ENCODE assay signal across 22 mouse cellular contexts in the genomic region with DNA sequence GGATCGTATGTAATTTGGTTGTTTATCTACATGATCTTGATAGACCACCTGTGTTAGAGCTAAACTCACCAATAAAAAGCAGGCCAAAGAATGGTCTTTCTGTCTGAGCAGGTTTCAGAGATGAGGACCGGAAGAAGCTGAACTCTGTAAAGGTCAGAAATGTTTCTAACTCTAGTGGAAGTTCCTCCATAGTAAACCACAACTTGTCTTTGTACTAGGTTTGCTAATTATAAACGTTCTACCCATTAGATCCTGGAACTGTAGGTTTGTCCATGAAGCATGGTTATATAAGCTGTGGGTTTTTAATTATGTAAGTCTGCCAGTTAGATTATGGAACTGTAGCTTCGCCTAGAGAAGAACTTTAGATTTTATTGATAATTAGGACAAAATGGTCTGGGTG. TPM values are rescaled to one million over a fixed set of nuclear protein-coding genes. Genes with fewer than 3 reads are reported as not detected.
DNase-seq lines count a peak whose midpoint lies in the region; ATAC-seq and TF ChIP-seq lines count a peak whose summit lies in the region.
"Had no signal": no experiment of that assay in that cellular context is flagged by ENCODE, and none has a peak within 500 bp of the region (broad histone marks: within the 10 kb centered on the region; RNA-seq: fewer than 3 reads in every experiment).

No protein-coding gene starts in this region.

- no peak for TF ChIP-seq CTCF in lung, postnatal 0 days (IDR thresholded peaks at IDR 0.05)

- H3K9me3 ChIP-seq in lung, postnatal 0 days (ENCODE audit: low read length): no peaks in the 10 kb centered on the region
- no peaks in the 10 kb centered on the region for H3K9me3 ChIP-seq in kidney, embryonic 14.5 days (ENCODE audit: control insufficient read depth, low read length)
- H3K9me3 ChIP-seq: embryonic facial prominence, embryonic 15.5 days; hindbrain, embryonic 12.5 days; limb, embryonic 12.5 days; lung, embryonic 15.5 days; neural tube, embryonic 12.5 days had no signal

- intact Hi-C loops in heart, postnatal 36 days (cut with DNase I): no loop called here

- H3K4me3 ChIP-seq in lung, postnatal 0 days (ENCODE audit: low read depth, low read length): no peak overlapping the region
- no peak overlapping the region for H3K4me3 ChIP-seq in kidney, embryonic 14.5 days (ENCODE audit: low read length)
- H3K4me3 ChIP-seq: embryonic facial prominence, embryonic 15.5 days; gastrocnemius, adult 2 months; hindbrain, embryonic 12.5 days; limb, embryonic 12.5 days; lung, embryonic 15.5 days; neural tube, embryonic 12.5 days had no signal

- H3K9ac ChIP-seq in lung, postnatal 0 days (replicated peaks; ENCODE audit: low read depth): no peak overlapping the region
- no peak overlapping the region for H3K9ac ChIP-seq in kidney, embryonic 14.5 days (ENCODE audit: low read depth, low read length)
- H3K9ac ChIP-seq: embryonic facial prominence, embryonic 15.5 days; hindbrain, embryonic 12.5 days; limb, embryonic 12.5 days; lung, embryonic 15.5 days; neural tube, embryonic 12.5 days had no signal

- no peak for ATAC-seq in lung, postnatal 0 days
- ATAC-seq in common myeloid progenitor, adult 5-6 weeks (replicated peaks; ENCODE audit: low read depth, poor library complexity, severe bottlenecking): peak; percentile 17
- ATAC-seq in megakaryocyte, adult 5-6 weeks (ENCODE audit: poor library complexity, severe bottlenecking): peak; percentile 26
- ATAC-seq in kidney, embryonic 14.5 days (ENCODE audit: low FRiP score, low TSS enrichment): no peak
- ATAC-seq: forebrain, embryonic 14.5 days had no signal

- 66% methylated on average over 4 of the region's 4 CpGs for WGBS in lung, postnatal 0 days
- WGBS in kidney, embryonic 14.5 days: 55% methylated on average over 4 of the region's 4 CpGs

- no peaks in the 10 kb centered on the region for H3K27me3 ChIP-seq in lung, postnatal 0 days (replicated peaks; ENCODE audit: insufficient read depth, low read length)
- no peaks in the 10 kb centered on the region for H3K27me3 ChIP-seq in kidney, embryonic 14.5 days (ENCODE audit: control insufficient read depth, insufficient read depth, low read length)
- H3K27me3 ChIP-seq: embryonic facial prominence, embryonic 15.5 days; hindbrain, embryonic 12.5 days; limb, embryonic 12.5 days; lung, embryonic 15.5 days; neural tube, embryonic 12.5 days had no signal

- H3K4me1 ChIP-seq in lung, postnatal 0 days (ENCODE audit: insufficient read depth, low read depth, low read length): no peaks in the 10 kb centered on the region
- H3K4me1 ChIP-seq in kidney, embryonic 14.5 days (ENCODE audit: control insufficient read depth, insufficient read depth, low read length): no peaks in the 10 kb centered on the region
- H3K4me1 ChIP-seq: hindbrain, embryonic 12.5 days; limb, embryonic 12.5 days; neural tube, embryonic 12.5 days had no signal

- no peaks in the 10 kb centered on the region for H3K36me3 ChIP-seq in lung, postnatal 0 days (ENCODE audit: insufficient read depth, low read length)
- no peaks in the 10 kb centered on the region for H3K36me3 ChIP-seq in kidney, embryonic 14.5 days (ENCODE audit: control insufficient read depth, insufficient read depth, low read length)
- H3K36me3 ChIP-seq: embryonic facial prominence, embryonic 15.5 days; hindbrain, embryonic 12.5 days; limb, embryonic 12.5 days; lung, embryonic 15.5 days; neural tube, embryonic 12.5 days had no signal

- no peak overlapping the region for H3K4me2 ChIP-seq in lung, postnatal 0 days (replicated peaks; ENCODE audit: low read depth, low read length)
- H3K4me2 ChIP-seq in kidney, embryonic 14.5 days (replicated peaks; ENCODE audit: low read depth, low read length): no peak overlapping the region
- H3K4me2 ChIP-seq: embryonic facial prominence, embryonic 15.5 days; heart, embryonic 11.5 days; hindbrain, embryonic 12.5 days; limb, embryonic 12.5 days; liver, embryonic 11.5 days; lung, embryonic 15.5 days; neural tube, embryonic 12.5 days had no signal

- H3K27ac ChIP-seq in lung, postnatal 0 days (ENCODE audit: low read length): peak overlapping the region; percentile 35; the same call in 1 of the 2 replicates
- no peak overlapping the region for H3K27ac ChIP-seq in kidney, embryonic 14.5 days (ENCODE audit: low read depth, low read length)
- H3K27ac ChIP-seq: embryonic facial prominence, embryonic 15.5 days; gastrocnemius, adult 2 months; hindbrain, embryonic 12.5 days; limb, embryonic 12.5 days; lung, embryonic 15.5 days; neural tube, embryonic 12.5 days had no signal

- no peak for DNase-seq in lung, postnatal 0 days (ENCODE audit: low spot score)
- DNase-seq in lung, postnatal 10 days: no peak
- no peak for DNase-seq in heart, postnatal 36 days
- DNase-seq in gastrocnemius, adult 8-10 months (ENCODE audit: low spot score in 2 of 2): no peak
- DNase-seq: adrenal gland, postnatal 14 days; cerebellum, adult 9-11 months; gastrocnemius, adult 2 months; kidney, adult 2 months; kidney, postnatal 36 days; midbrain, embryonic 14.5 days; right cerebral cortex, postnatal 14 days had no signal

- TF ChIP-seq EP300 in lung, postnatal 0 days (IDR thresholded peaks at IDR 0.05): no peak

RNA-seq across cellular contexts. Expression of a gene that starts 20.3 kb away (rescaled TPM):
- 11.9 and 12.2 TPM in 2 replicates for polyA plus RNA-seq in lung, postnatal 0 days (2015; fragmentation: Nextera tagmentation; extraction: Ambion mirVana)
- total RNA-seq in common myeloid progenitor, adult 5-6 weeks (2017): 50.2 and 68.2 TPM in 2 replicates
- 44.2 and 49.7 TPM in 2 replicates for total RNA-seq in megakaryocyte, adult 5-6 weeks (2015)
- 60.9 and 67.8 TPM in 2 replicates for total RNA-seq in megakaryocyte, adult 5-6 weeks (2017)
- total RNA-seq in heart, postnatal 36 days (2021): 1 to 10 TPM; 5.9 to 6.4 TPM
- total RNA-seq in gastrocnemius, adult 8-10 months (2022): 1 to 10 TPM in 2 of 4 experiments, under 1 TPM in 2; 0.70 to 2.0 (median 1.2) TPM
- polyA plus RNA-seq in kidney, embryonic 14.5 days (2014; fragmentation: Nextera tagmentation; extraction: Ambion mirVana): 14.9 and 25.7 TPM in 2 replicates

Comparison
In these comparisons a context has a peak if more than half of its experiments do, and no peak if none do; other contexts are left out.
1. ATAC-seq: peak in common myeloid progenitor, adult 5-6 weeks (single experiment) and megakaryocyte, adult 5-6 weeks (single experiment); none in lung, postnatal 0 days (single experiment) and kidney, embryonic 14.5 days (single experiment).